Mouse (Mus musculus) myocyte (in vitro differentiated cells): ENCODE measurements around the gene Osbpl11.

Experiments used
- CEBPB ChIP-seq: IDR thresholded peaks from 2 replicates; pipeline ENCODE4 v1.6.1; 2011; ENCODE audit warnings: mild to moderate bottlenecking, moderate library complexity; ENCODE audit not compliant: poor library complexity, insufficient read depth, severe bottlenecking
- E2F4 ChIP-seq: IDR thresholded peaks from one replicate; pipeline ENCODE4 v1.6.1; 2011; ENCODE audit warnings: mild to moderate bottlenecking, control low read depth, moderate library complexity; ENCODE audit not compliant: insufficient read depth
- MAX ChIP-seq: IDR thresholded peaks from one replicate; pipeline ENCODE4 v1.6.1; 2011; ENCODE audit warnings: low read depth, mild to moderate bottlenecking, control low read depth
- MYOG ChIP-seq, 3 experiments: IDR thresholded peaks; one replicate each; pipeline ENCODE4 v1.6.1; 2011; ENCODE audit warnings: control low read depth in 2 of 3, low read depth in 2 of 3, mild to moderate bottlenecking in 2 of 3; ENCODE audit not compliant: insufficient read length in 2 of 3, control insufficient read depth in 1 of 3, insufficient read depth in 1 of 3
- POLR2A ChIP-seq: IDR thresholded peaks from one replicate; pipeline ENCODE4 v1.6.1; 2011; ENCODE audit warnings: low read depth, mild to moderate bottlenecking, control low read depth, moderate library complexity; ENCODE audit not compliant: insufficient read length
- POLR2AphosphoS2 ChIP-seq: IDR thresholded peaks from one replicate; pipeline ENCODE4 v1.6.1; 2011; ENCODE audit warnings: low read depth, control low read depth; ENCODE audit not compliant: insufficient read length
- REST ChIP-seq: IDR thresholded peaks from one replicate; pipeline ENCODE4 v1.6.1; 2011; ENCODE audit warnings: mild to moderate bottlenecking, control low read depth, moderate library complexity; ENCODE audit not compliant: insufficient read depth, insufficient read length
- SRF ChIP-seq: IDR thresholded peaks from one replicate; pipeline ENCODE4 v1.6.1; 2011; ENCODE audit warnings: low read depth; ENCODE audit not compliant: control insufficient read depth, insufficient read length
- TCF12 ChIP-seq: IDR thresholded peaks from one replicate; pipeline ENCODE4 v1.6.1; 2011; ENCODE audit warnings: mild to moderate bottlenecking, control low read depth; ENCODE audit not compliant: poor library complexity, insufficient read depth, severe bottlenecking
- TCF3 ChIP-seq: IDR thresholded peaks from one replicate; pipeline ENCODE4 v1.6.1; 2011; ENCODE audit warnings: low read depth, control low read depth; ENCODE audit not compliant: insufficient read length
- USF1 ChIP-seq: IDR thresholded peaks from one replicate; pipeline ENCODE4 v1.6.1; 2011; ENCODE audit warnings: low read depth, mild to moderate bottlenecking, control low read depth, moderate library complexity

DNA sequence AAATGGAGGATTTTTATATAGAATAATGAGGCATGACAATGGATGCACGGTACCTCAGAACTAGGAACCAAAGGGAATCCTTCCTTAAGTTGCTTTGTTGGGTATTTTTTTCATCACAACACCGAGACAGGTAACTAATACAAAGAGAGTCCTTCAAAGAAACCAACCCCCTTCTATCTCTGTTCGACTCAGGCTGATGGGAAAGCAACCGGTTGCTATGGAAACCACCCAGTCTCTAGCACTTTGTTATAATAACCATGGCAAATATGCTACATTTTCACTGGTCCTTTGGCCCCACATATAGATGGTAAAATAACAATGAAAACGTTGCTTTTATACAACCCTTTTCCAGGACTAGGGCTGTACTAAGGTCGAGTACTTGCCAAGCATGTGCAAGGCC lies 13.1 kb upstream of the Osbpl11 start:
- TF ChIP-seq TCF12 (no peak), MAX (no peak), POLR2A (no peak), USF1 (no peak), MYOG (IDR thresholded peaks at IDR 0.05; ENCODE audit: control insufficient read depth in 1 of 3, insufficient read depth in 1 of 3, insufficient read length in 2 of 3, low read depth in 2 of 3) (no peak), CEBPB (no peak), E2F4 (no peak), POLR2AphosphoS2 (no peak), REST (no peak), SRF (no peak), TCF3 (no peak)
